Mouse (Mus musculus) cerebellum, adult 2 months (tissue): ENCODE data around the gene Yipf2. TPM values are rescaled to one million over a fixed set of nuclear protein-coding genes. Genes with fewer than 3 reads are reported as not detected.

ENCODE experiments used
- DNase-seq, 2 experiments: peaks; one replicate each; pipeline ENCODE4 v3.0.0; 2021
- H3K27ac ChIP-seq: fragments of 200-500 bp; 2 replicates; pipeline ENCODE4 v1.5.1; 2012; ENCODE audit warnings: low read length, control low read depth, inconsistent platforms; ENCODE audit not compliant: insufficient read depth
- H3K27me3 ChIP-seq: fragments of 200-500 bp; 2 replicates; pipeline ENCODE4 v1.6.1; 2012; ENCODE audit warnings: inconsistent platforms, mild to moderate bottlenecking, low read length, moderate library complexity; ENCODE audit not compliant: control insufficient read depth, insufficient read depth
- H3K4me1 ChIP-seq: fragments of 200-500 bp; 2 replicates; pipeline ENCODE4 v1.6.1; 2011; ENCODE audit warnings: low read length; ENCODE audit not compliant: control insufficient read depth, insufficient read depth
- H3K4me3 ChIP-seq: fragments of 200-500 bp; replicated peaks from 2 replicates; pipeline ENCODE3; 2011; ENCODE audit warnings: mild to moderate bottlenecking, low read depth, low read length, control low read depth; ENCODE audit not compliant: insufficient read depth
- CTCF ChIP-seq: fragments of 200-500 bp; IDR thresholded peaks from 2 replicates; pipeline ENCODE4 v1.5.1; 2011; ENCODE audit warnings: low read depth, mild to moderate bottlenecking, control low read depth, low read length, moderate library complexity, borderline replicate concordance; ENCODE audit not compliant: insufficient read depth
- POLR2A ChIP-seq: fragments of 200-500 bp; IDR thresholded peaks from 2 replicates; pipeline ENCODE4 v1.6.1; 2011; ENCODE audit warnings: low read length, control low read depth, borderline replicate concordance; ENCODE audit not compliant: insufficient read depth
- WGBS: fragments of 180-500 bp; shearing (Covaris S2); methylation state at CpG from one replicate; pipeline ENCODE4 v1.1.7; 2018; 5-methylcytosine and 5-hydroxymethylcytosine counted together
- polyA plus RNA-seq: library from polyadenylated mRNA; depleted of rRNA; stranded (reverse); fragments of >200 nt; gene quantifications from 2 replicates; pipeline ENCODE4 v1.2.3, GENCODE M21; 2012; rRNA removed

Yipf2 gene
- 30.9 and 31.3 TPM in 2 replicates for polyA plus RNA-seq

DNA sequence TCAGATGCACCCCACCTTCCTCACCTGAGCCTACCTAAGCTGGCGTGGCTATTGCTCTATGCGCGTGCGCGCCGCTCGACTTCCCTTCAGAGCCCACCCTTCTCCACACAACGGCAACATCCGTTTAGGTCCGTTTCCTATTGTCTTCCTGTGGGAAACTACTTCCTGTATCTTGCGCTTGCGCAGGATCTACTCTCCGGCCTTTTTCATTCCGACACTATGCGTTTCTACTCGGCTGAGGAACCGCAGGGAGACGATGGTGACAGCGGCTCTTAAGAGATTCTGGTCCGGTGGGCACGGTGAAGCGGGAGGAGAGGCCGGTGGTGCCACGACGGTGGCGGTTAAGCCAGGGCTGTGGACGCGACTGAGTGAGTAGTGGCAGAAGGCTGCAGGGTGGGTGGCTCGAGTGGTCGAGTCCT is at the start of gene Yipf2, which contains the start of gene Timm29:
TSS of gene Yipf2 (minus strand) at position 126 of the 419 bp plus-strand sequence.
TSS of gene Timm29 (plus strand) at position 20 of the 419 bp plus-strand sequence.
- TF ChIP-seq POLR2A (peak; percentile 94), CTCF (no peak)
- Histone ChIP-seq H3K4me1 (peaks cover 8% of the 10 kb centered on the region; the same call in 1 of the 2 replicates), H3K4me3 (peak within 1 kb of the TSS; percentile 93), H3K27ac (peak within 1 kb of the TSS; percentile 68), H3K27me3 (no peaks in the 10 kb centered on the region)
- peak; percentile 94 to 96 for DNase-seq
- under 1% methylated on average over 30 of the region's 30 CpGs for whole genome bisulfite sequencing

DNA sequence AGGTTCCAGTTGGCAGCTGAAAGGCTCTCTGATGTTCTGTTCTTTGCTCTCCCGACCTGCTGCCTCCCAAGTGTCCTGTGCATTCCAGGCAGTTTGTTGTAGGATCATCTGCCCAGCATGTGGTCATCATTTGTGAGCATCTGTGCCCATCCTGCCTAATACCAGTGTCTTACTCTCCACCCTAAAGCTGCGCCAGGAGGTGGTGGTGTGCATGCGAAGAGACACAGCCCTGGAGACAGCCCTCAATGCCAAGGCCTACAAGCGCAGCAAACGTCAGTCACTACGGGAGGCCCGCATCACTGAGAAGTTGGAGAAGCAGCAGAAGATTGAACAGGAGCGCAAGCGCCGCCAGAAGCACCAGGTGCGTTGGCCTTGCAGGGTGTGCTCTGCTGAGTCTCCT is 46.4 kb upstream of the Yipf2 start:
- H3K27ac ChIP-seq, result peak overlapping the region; percentile 56
- no peaks in the 10 kb centered on the region for H3K27me3 ChIP-seq
- H3K4me3 ChIP-seq, result no peak overlapping the region
- no peak for TF ChIP-seq POLR2A
- TF ChIP-seq CTCF, result no peak
- DNase-seq, result peak; percentile 68 to 72
- peaks cover 46% of the 10 kb centered on the region for H3K4me1 ChIP-seq
- WGBS, result 12% methylated on average over 11 of the region's 11 CpGs

DNA sequence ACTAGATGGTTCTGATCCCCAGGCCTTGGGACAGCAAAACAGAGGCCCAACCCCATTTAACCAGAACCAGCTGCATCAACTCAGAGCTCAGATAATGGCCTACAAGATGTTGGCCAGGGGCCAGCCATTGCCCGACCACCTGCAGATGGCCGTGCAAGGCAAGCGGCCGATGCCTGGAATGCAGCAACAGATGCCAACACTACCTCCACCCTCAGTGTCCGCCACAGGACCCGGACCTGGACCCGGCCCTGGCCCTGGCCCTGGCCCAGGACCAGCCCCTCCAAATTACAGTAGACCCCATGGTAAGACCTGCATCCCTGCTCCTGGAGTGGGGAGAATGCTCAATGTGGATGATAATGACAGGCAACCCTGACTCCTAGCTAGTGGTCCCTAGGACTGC is 43.0 kb upstream of the Yipf2 start:
- peak; percentile 51 to 61 for DNase-seq
- Histone ChIP-seq H3K4me3 (no peak overlapping the region), H3K27me3 (no peaks in the 10 kb centered on the region), H3K4me1 (peaks cover 61% of the 10 kb centered on the region), H3K27ac (peak overlapping the region; percentile 49)
- 5% methylated on average over 7 of the region's 7 CpGs for WGBS
- TF ChIP-seq POLR2A (no peak), CTCF (no peak)

- 41% methylated on average over 3 of the region's 3 CpGs for WGBS
- no peak overlapping the region for H3K27ac ChIP-seq
- DNase-seq, result no peak
- TF ChIP-seq POLR2A (no peak), CTCF (no peak)
- no peak overlapping the region for H3K4me3 ChIP-seq
- H3K4me1 ChIP-seq, result peaks cover 48% of the 10 kb centered on the region
- H3K27me3 ChIP-seq, result no peaks in the 10 kb centered on the region
Measured at GRCm38 (mm10) chr9:21633106-21633505, 40.5 kb upstream of the Yipf2 start.

- peak; percentile 66 to 67 for DNase-seq
- TF ChIP-seq POLR2A (no peak), CTCF (peak; percentile 56; the same call in 1 of the 2 replicates)
Measured at GRCm38 (mm10) chr9:21630673-21631072, 38.0 kb upstream of the Yipf2 start.

DNA sequence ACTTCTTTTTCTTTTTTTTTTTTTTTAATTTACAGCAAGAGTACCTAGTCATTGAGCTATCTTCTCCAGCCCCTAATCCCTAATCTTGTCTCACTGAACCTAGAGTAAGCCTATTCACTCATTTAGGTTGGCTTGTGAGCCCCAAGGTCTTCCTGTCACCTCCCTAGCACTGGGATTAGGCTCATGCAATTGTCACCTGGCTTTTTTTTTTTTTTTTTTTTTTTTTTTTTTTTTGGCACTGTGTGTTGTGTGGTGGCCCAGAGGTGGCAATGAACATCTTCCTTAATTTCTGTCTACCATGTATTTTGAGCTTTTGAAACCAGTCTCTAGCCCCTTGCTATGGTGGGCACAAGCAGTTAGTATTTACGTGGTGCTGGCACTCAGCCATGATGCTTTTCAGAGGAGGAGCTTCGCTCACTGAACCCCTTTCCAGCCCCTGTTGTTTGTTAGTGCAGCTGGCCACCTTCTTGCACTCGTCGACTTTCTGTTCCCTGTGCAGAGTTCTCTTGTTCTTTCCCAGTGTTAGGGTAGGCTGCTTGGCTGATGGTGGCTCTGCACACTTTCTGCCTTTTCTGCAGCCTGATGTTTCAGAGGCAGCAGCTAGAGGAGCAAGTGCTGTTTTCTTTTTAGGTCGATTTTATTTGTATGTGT is 34.6 kb upstream of the Yipf2 start:
- no peak for DNase-seq
- Histone ChIP-seq H3K4me1 (peaks cover 18% of the 10 kb centered on the region), H3K4me3 (no peak overlapping the region), H3K27ac (0 out of 2 replicates have a peak overlapping the region, but pooled peaks have one; percentile 59), H3K27me3 (no peaks in the 10 kb centered on the region)
- 36% methylated on average over 5 of the region's 5 CpGs for WGBS
- no peak for TF ChIP-seq POLR2A
- TF ChIP-seq CTCF, result no peak

More at GRCm38 (mm10) chr9:21630673-21631072, 38.0 kb upstream of the Yipf2 start:
- WGBS, result 55% methylated on average over 3 of the region's 3 CpGs
- no peak overlapping the region for H3K27ac ChIP-seq
- H3K4me1 ChIP-seq, result peaks cover 38% of the 10 kb centered on the region
- no peaks in the 10 kb centered on the region for H3K27me3 ChIP-seq
- no peak overlapping the region for H3K4me3 ChIP-seq

DNA sequence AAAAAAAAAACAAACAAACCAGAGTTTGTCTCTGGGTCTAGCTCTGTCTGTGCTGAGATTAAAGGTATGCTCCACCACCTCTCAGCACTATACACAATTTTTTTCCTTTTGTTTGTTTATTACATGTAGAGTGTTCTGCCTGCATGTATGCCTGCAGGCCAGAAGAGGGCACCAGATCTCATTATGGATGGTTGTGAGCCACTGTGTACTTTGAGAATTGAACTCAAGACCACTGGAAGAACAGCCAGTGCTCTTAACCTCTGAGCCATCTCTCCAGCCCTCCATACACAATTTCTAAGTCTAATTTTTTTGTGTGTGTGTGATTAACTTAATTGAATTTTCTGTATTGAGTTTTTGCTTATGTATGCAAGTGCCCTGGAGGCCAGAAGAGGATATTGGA is 33.9 kb upstream of the Yipf2 start:
- no peaks in the 10 kb centered on the region for H3K27me3 ChIP-seq
- H3K4me1 ChIP-seq, result peaks cover 18% of the 10 kb centered on the region
- no peak overlapping the region for H3K4me3 ChIP-seq
- DNase-seq, result no peak
- TF ChIP-seq CTCF (peak; percentile 10; the same call in 1 of the 2 replicates), POLR2A (no peak)
- H3K27ac ChIP-seq, result no peak overlapping the region

GRCm38 (mm10) chr9:21625342-21626339 is 33.0 kb upstream of the Yipf2 start:
- H3K4me1 ChIP-seq, result peaks cover 18% of the 10 kb centered on the region
- no peak overlapping the region for H3K4me3 ChIP-seq
- H3K27ac ChIP-seq, result no peak overlapping the region
- DNase-seq, result no peak
- no peaks in the 10 kb centered on the region for H3K27me3 ChIP-seq
- WGBS, result 65% methylated on average over 10 of the region's 10 CpGs
- TF ChIP-seq CTCF (no peak), POLR2A (no peak)
